ENCODE assay signal across 9 mouse cellular contexts in the genomic region with DNA sequence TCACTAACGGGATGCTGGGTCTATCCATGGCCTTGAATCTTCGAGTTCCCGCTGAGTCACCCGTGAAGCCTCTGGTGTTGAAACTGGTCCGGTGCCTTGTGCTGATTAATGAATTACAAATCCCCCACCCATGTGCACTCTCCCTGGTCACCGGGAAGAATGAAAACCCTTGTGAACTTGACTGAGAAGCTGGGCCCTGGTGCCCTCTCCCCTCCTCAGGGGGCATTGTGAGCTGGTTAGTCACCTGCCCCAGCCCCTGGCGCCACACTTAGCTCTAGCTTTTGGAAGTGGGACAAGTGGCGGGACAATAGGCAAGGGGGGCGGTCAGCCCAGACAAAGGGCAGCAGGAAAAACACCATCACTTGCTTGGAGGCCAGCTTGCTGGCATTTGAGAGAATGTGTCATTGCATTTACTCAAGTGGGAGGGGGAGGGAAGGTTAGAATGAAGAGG. TPM values are rescaled to one million over a fixed set of nuclear protein-coding genes. Genes with fewer than 3 reads are reported as not detected.
DNase-seq lines count a peak whose midpoint lies in the region; ATAC-seq and TF ChIP-seq lines count a peak whose summit lies in the region.
"Had no signal": no experiment of that assay in that cellular context is flagged by ENCODE, and none has a peak within 500 bp of the region (broad histone marks: within the 10 kb centered on the region; RNA-seq: fewer than 3 reads in every experiment).

No protein-coding gene starts in this region.

- H3K4me3 ChIP-seq in CH12.LX (replicated peaks in 1 of 3; ENCODE audit: low read depth in 2 of 3, low read length in 2 of 3, poor library complexity in 1 of 3), result no peak overlapping the region
- H3K4me3 ChIP-seq in forebrain, embryonic 12.5 days (replicated peaks), result peak overlapping the region; percentile 60; the same call in 1 of the 2 replicates
- H3K4me3 ChIP-seq in midbrain, embryonic 15.5 days, result no peak overlapping the region

- WGBS in forebrain, embryonic 12.5 days, result 5% methylated on average over 9 of the region's 9 CpGs
- WGBS in midbrain, embryonic 15.5 days, result 7% methylated on average over 9 of the region's 9 CpGs

- no peaks in the 10 kb centered on the region for H3K36me3 ChIP-seq in CH12.LX (replicated peaks in 1 of 2; ENCODE audit: control insufficient read depth in 1 of 2, insufficient read depth in 1 of 2, low read length in 1 of 2)
- no peaks in the 10 kb centered on the region for H3K36me3 ChIP-seq in forebrain, embryonic 12.5 days (replicated peaks)
- no peaks in the 10 kb centered on the region for H3K36me3 ChIP-seq in midbrain, embryonic 15.5 days (replicated peaks)

- DNase-seq in 3T3-L1 (ENCODE audit: low read depth, low spot score) (peak; percentile 98), CH12.LX (ENCODE audit: extremely low read depth) (no peak)
- DNase-seq in kidney, postnatal 14 days, result peak; percentile 76
- DNase-seq in layer of hippocampus, adult 8-10 months (ENCODE audit: low spot score in 2 of 2), result no peak
- DNase-seq in ovary, postnatal 10 days (ENCODE audit: low spot score), result no peak
- DNase-seq in thymus, postnatal 10 days (ENCODE audit: low spot score in 2 of 2), result no peak

- H3K27ac ChIP-seq in CH12.LX (ENCODE audit: insufficient read depth, low read depth), result no peak overlapping the region
- H3K27ac ChIP-seq in forebrain, embryonic 12.5 days, result no peak overlapping the region
- no peak overlapping the region for H3K27ac ChIP-seq in midbrain, embryonic 15.5 days

- peaks cover 64% of the 10 kb centered on the region for H3K27me3 ChIP-seq in CH12.LX (replicated peaks)
- H3K27me3 ChIP-seq in forebrain, embryonic 12.5 days, result peaks cover 79% of the 10 kb centered on the region
- peaks cover 45% of the 10 kb centered on the region for H3K27me3 ChIP-seq in midbrain, embryonic 15.5 days (replicated peaks)

- no peak overlapping the region for H3K9ac ChIP-seq in CH12.LX (ENCODE audit: insufficient read depth, low read depth)
- peak overlapping the region; percentile 73; the same call in 1 of the 2 replicates for H3K9ac ChIP-seq in forebrain, embryonic 12.5 days
- H3K9ac ChIP-seq in midbrain, embryonic 15.5 days, result no peak overlapping the region

- ATAC-seq in forebrain, embryonic 12.5 days (ENCODE audit: low FRiP score), result no peak
- no peak for ATAC-seq in midbrain, embryonic 15.5 days (replicated peaks)

- no peak for TF ChIP-seq RAD21 in CH12.LX (IDR thresholded peaks at IDR 0.05; ENCODE audit: low read depth, low read length)

- in situ Hi-C loops in CH12.LX (cut with MboI; ENCODE audit: low pct_ligation_motif_present, low pct_unique_long_range_greater_than_20kb, low sequenced_read_pairs), result no loop called here

- TF ChIP-seq EP300 in CH12.LX (IDR thresholded peaks at IDR 0.05; ENCODE audit: low read length), result no peak

- TF ChIP-seq CTCF in CH12.LX (conservative IDR thresholded peaks at IDR 0.05 in 1 of 2, IDR thresholded peaks at IDR 0.05 in 1 of 2; ENCODE audit: low read depth in 2 of 2, low read length in 2 of 2), result no peak

- dilution Hi-C loops in CH12.LX (cut with MboI; ENCODE audit: extremely low pct_ligation_motif_present, extremely low pct_unique_long_range_greater_than_20kb, low sequenced_read_pairs), result no loop called here

- H3K79me2 ChIP-seq in CH12.LX (replicated peaks; ENCODE audit: control insufficient read depth, extremely low read depth, insufficient read depth, poor library complexity, severe bottlenecking), result no peaks in the 10 kb centered on the region

- peaks cover 14 to 28% of the 10 kb centered on the region in 2 experiments for H3K4me1 ChIP-seq in CH12.LX (ENCODE audit: control insufficient read depth in 1 of 2, insufficient read depth in 2 of 2)
- H3K4me1 ChIP-seq in forebrain, embryonic 12.5 days, result peaks cover 52% of the 10 kb centered on the region
- peaks cover 24% of the 10 kb centered on the region for H3K4me1 ChIP-seq in midbrain, embryonic 15.5 days

- H3K9me3 ChIP-seq in CH12.LX (replicated peaks; ENCODE audit: low read length), result no peaks in the 10 kb centered on the region
- no peaks in the 10 kb centered on the region for H3K9me3 ChIP-seq in forebrain, embryonic 12.5 days
- H3K9me3 ChIP-seq in midbrain, embryonic 15.5 days, result no peaks in the 10 kb centered on the region

- TF ChIP-seq POLR2A in CH12.LX (IDR thresholded peaks at IDR 0.05; ENCODE audit: low read depth, low read length), result no peak

- peak overlapping the region; percentile 84; the same call in 1 of the 2 replicates for H3K4me2 ChIP-seq in CH12.LX (ENCODE audit: insufficient read depth, low read depth, poor library complexity, severe bottlenecking)
- H3K4me2 ChIP-seq in forebrain, embryonic 12.5 days, result peak overlapping the region; percentile 99
- H3K4me2 ChIP-seq in midbrain, embryonic 15.5 days, result peak overlapping the region; percentile 96; the same call in 1 of the 2 replicates

TF ChIP-seq in CH12.LX, 34 proteins besides CTCF, POLR2A, EP300 and RAD21:
- TF ChIP-seq SMC3 (IDR thresholded peaks at IDR 0.05; ENCODE audit: low read depth, low read length) (no peak), CHD1 (IDR thresholded peaks at IDR 0.05; ENCODE audit: low read depth, low read length) (no peak), ZC3H11A (IDR thresholded peaks at IDR 0.05; ENCODE audit: low read depth, low read length) (no peak), ZNF384 (IDR thresholded peaks at IDR 0.05; ENCODE audit: low read depth, low read length) (no peak), USF2 (conservative IDR thresholded peaks at IDR 0.05; ENCODE audit: low read depth, low read length) (no peak), ETS1 (conservative IDR thresholded peaks at IDR 0.05; ENCODE audit: low read depth, low read length) (no peak), PAX5 (IDR thresholded peaks at IDR 0.05; ENCODE audit: low read length) (no peak), MYC (IDR thresholded peaks at IDR 0.05; ENCODE audit: low read depth, low read length) (no peak), GABPA (IDR thresholded peaks at IDR 0.05; ENCODE audit: insufficient replicate concordance, low read depth, low read length) (no peak)

RNA-seq across cellular contexts. Expression of gene Clcf1, which starts 0.5 kb away (rescaled TPM):
- total RNA-seq in CH12.LX (2012; rRNA removed), result 0.29 and 1.0 TPM in 2 replicates
- total RNA-seq in CH12.LX (2014; rRNA removed), result 0.28 TPM in 1 of 2 replicates, not detected in the other
- polyA plus RNA-seq in CH12.LX (2012; ENCODE audit: insufficient read length, low read depth), result 0.09 TPM in 1 of 2 replicates, not detected in the other
- 0.85 and 1.2 TPM in 2 replicates for polyA plus RNA-seq in forebrain, embryonic 12.5 days (2016; fragmentation: Nextera tagmentation; extraction: Ambion mirVana)
- 0.79 and 0.88 TPM in 2 replicates for polyA plus RNA-seq in midbrain, embryonic 15.5 days (2015; fragmentation: Nextera tagmentation; extraction: Ambion mirVana)
- 1 to 10 TPM in 3 of 4 experiments, under 1 TPM in 1; 0.70 to 3.3 (median 1.9) TPM for total RNA-seq in layer of hippocampus, adult 8-10 months (2022)

RNA-seq across cellular contexts. Expression of gene AC109138.7, which starts 0.6 kb away (rescaled TPM):
- not detected in 2 replicates for total RNA-seq in CH12.LX (2012; rRNA removed)
- total RNA-seq in CH12.LX (2014; rRNA removed), result not detected in 2 replicates
- not detected in 2 replicates for polyA plus RNA-seq in CH12.LX (2012; ENCODE audit: insufficient read length, low read depth)
- not detected in 2 replicates for polyA plus RNA-seq in forebrain, embryonic 12.5 days (2016; fragmentation: Nextera tagmentation; extraction: Ambion mirVana)
- not detected in 2 replicates for polyA plus RNA-seq in midbrain, embryonic 15.5 days (2015; fragmentation: Nextera tagmentation; extraction: Ambion mirVana)
- not detected for total RNA-seq in layer of hippocampus, adult 8-10 months (2022)
- total RNA-seq: heart, postnatal 10 days had no signal

RNA-seq across cellular contexts. Expression of gene Rad9a, which starts 12.1 kb away (rescaled TPM):
- 20.5 and 22.4 TPM in 2 replicates for total RNA-seq in CH12.LX (2012; rRNA removed)
- total RNA-seq in CH12.LX (2014; rRNA removed), result 11.5 and 14.3 TPM in 2 replicates
- polyA plus RNA-seq in CH12.LX (2012; ENCODE audit: insufficient read length, low read depth), result 20.0 and 21.7 TPM in 2 replicates
- polyA plus RNA-seq in forebrain, embryonic 12.5 days (2016; fragmentation: Nextera tagmentation; extraction: Ambion mirVana), result 38.8 and 42.2 TPM in 2 replicates
- 23.7 and 24.9 TPM in 2 replicates for polyA plus RNA-seq in midbrain, embryonic 15.5 days (2015; fragmentation: Nextera tagmentation; extraction: Ambion mirVana)
- 10 to 100 TPM in 2 of 4 experiments, 1 to 10 TPM in 2; 8.7 to 11.6 (median 9.7) TPM for total RNA-seq in layer of hippocampus, adult 8-10 months (2022)

RNA-seq across cellular contexts. Expression of gene Pold4, which starts 18.1 kb away (rescaled TPM):
- total RNA-seq in CH12.LX (2012; rRNA removed) (35.0 and 53.4 TPM in 2 replicates), CH12.LX (2014; rRNA removed) (61.5 and 76.4 TPM in 2 replicates)
- 35.1 and 36.8 TPM in 2 replicates for polyA plus RNA-seq in CH12.LX (2012; ENCODE audit: insufficient read length, low read depth)
- polyA plus RNA-seq in forebrain, embryonic 12.5 days (2016; fragmentation: Nextera tagmentation; extraction: Ambion mirVana), result 11.7 and 13.1 TPM in 2 replicates
- polyA plus RNA-seq in midbrain, embryonic 15.5 days (2015; fragmentation: Nextera tagmentation; extraction: Ambion mirVana), result 20.4 and 20.6 TPM in 2 replicates
- total RNA-seq in layer of hippocampus, adult 8-10 months (2022), result 10 to 100 TPM; 13.3 to 25.1 (median 18.5) TPM

RNA-seq across cellular contexts. Expression of gene Ppp1ca, which starts 21.7 kb away (rescaled TPM):
- total RNA-seq in CH12.LX (2012; rRNA removed) (502 and 585 TPM in 2 replicates), CH12.LX (2014; rRNA removed) (635 and 651 TPM in 2 replicates)
- polyA plus RNA-seq in CH12.LX (2012; ENCODE audit: insufficient read length, low read depth), result 383 and 389 TPM in 2 replicates
- 689 and 709 TPM in 2 replicates for polyA plus RNA-seq in forebrain, embryonic 12.5 days (2016; fragmentation: Nextera tagmentation; extraction: Ambion mirVana)
- polyA plus RNA-seq in midbrain, embryonic 15.5 days (2015; fragmentation: Nextera tagmentation; extraction: Ambion mirVana), result 537 and 571 TPM in 2 replicates
- total RNA-seq in layer of hippocampus, adult 8-10 months (2022), result 100 to 1,000 TPM; 255 to 271 (median 266) TPM

Comparison
In these comparisons a context has a peak if more than half of its experiments do, and no peak if none do; other contexts are left out.
1. DNase-seq: peak in 3T3-L1 (single experiment) and kidney, postnatal 14 days (single experiment); none in CH12.LX (single experiment), layer of hippocampus, adult 8-10 months (0 of 2), ovary, postnatal 10 days (single experiment) and thymus, postnatal 10 days (0 of 2).
2. Peak in every context shown above with its lines, with median percentiles within 50 percentile points of each other: H3K4me2 ChIP-seq.